Mouse (Mus musculus) central nervous system, embryonic 18 days (tissue): ENCODE measurements around the gene Ifitm3. TPM values are rescaled to one million over a fixed set of nuclear protein-coding genes. Genes with fewer than 3 reads are reported as not detected.

Experiments
- polyA plus RNA-seq: library from polyadenylated mRNA; depleted of rRNA; stranded (reverse); fragments of >200 nt; gene quantifications from 2 replicates; pipeline ENCODE4 v1.2.3, GENCODE M21; 2012; rRNA removed

Gene Ifitm3
- 43.6 and 46.5 TPM in 2 replicates for polyA plus RNA-seq

DNA sequence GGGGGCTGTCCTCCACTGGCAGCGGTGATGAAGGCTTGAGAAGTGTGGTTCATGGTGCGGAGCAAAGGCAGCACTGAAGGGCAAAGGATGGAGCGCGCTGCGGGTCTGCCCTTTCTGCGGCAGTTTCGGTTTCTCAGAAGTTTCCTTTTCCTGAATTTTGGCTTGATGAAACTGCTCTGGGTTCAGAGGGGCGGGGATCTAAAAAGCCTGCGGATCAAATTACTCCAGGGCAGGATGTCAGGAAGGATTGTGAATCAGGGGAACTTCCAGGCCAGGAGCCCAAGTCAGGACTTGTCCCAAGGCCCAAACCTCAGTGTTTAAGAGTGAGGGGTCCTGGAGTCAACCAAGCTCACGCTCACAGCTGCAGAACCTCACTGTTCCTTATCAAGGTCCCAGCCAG is at the start of gene Ifitm3:
Ifitm3 (minus strand) TSS at position 178 of the 400 bp plus-strand sequence.

DNA sequence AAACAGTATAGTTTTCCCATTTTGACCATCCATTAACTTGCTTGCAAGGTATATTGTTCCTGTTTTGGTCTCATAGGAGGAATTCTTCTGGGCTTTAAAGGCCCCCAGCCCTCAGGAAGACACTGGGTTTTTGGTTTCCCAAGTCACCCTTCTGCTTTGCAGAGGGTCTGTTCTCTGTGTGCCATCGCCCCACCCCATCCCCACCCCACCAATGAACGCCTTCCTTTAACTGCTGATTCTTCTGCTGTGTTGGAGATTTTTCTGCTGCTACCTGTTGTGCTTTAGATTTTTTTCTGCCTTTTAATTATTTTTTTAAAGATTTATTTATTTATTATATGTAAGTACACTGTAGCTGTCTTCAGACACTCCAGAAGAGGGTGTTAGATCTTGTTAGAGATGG is 18.3 kb upstream of the Ifitm3 start, which contains the start of gene Gm17387:
Gm17387 (plus strand) TSS at position 301 of the 400 bp plus-strand sequence.

DNA sequence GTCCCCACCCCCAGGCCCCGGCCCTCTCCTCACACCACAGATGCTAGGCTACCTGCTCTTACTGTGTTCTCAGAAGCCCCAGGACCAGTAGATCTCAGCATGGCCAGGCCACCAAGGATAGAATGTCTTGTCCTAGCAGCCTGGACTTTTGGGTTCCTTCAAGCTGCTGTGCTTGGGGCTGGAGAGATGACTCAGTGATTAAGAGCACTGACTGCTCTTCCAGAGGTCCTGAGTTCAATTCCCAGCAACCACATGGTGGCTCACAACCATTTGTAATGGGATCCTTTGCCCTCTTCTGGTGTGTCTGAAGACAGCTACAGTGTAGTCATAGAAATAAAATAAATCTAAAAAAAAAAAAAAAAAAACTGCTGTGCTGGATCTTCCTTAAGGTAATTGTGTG is 7.3 kb upstream of the Ifitm3 start, which contains the start of gene Ifitm6:
Ifitm6 (minus strand) TSS at position 101 of the 400 bp plus-strand sequence.

DNA sequence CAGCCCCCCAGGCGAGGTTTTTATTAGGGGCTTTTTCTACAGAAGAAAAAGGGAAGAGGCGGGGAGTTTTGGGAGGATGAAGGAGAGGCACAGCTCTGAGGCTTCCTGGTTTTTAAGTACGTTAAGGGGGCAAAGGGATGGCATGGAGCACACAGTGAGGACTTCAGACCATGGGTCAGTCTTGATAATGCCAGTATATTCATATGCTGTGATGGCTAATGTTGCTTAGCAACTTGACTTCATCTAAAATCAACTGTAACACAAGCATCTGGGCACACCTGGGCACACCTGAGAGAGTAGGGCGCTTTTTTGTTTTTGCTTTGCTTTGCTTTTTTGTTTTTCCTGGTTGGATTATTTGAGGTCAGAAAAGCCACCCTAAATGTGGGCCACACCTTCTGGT is 43.6 kb downstream of the Ifitm3 start, which contains the start of gene Ifitm1:
Ifitm1 (plus strand) TSS at position 301 of the 400 bp plus-strand sequence.

Other genes with a start within 250 kb of the Ifitm3 start
- gene Cyp2e1, start 247.0 kb downstream of the Ifitm3 start, polyA plus RNA-seq, result not detected in 2 replicates
- gene Syce1, start 222.9 kb downstream of the Ifitm3 start, polyA plus RNA-seq, result 0.26 and 0.66 TPM in 2 replicates
- 11.1 and 13.3 TPM in 2 replicates for gene Zfp941, start 188.6 kb downstream of the Ifitm3 start, polyA plus RNA-seq
- gene Urah, start 175.8 kb downstream of the Ifitm3 start, polyA plus RNA-seq, result 0.24 and 1.4 TPM in 2 replicates
- gene Scgb1c1, start 165.2 kb downstream of the Ifitm3 start, polyA plus RNA-seq, result 0.25 TPM in 1 of 2 replicates, not detected in the other
- gene Odf3, start 163.0 kb downstream of the Ifitm3 start, polyA plus RNA-seq, result 0.12 and 0.16 TPM in 2 replicates
- 0.24 and 0.28 TPM in 2 replicates for gene Gm45785, start 154.4 kb downstream of the Ifitm3 start, polyA plus RNA-seq
- gene Ric8a, start 153.8 kb downstream of the Ifitm3 start, polyA plus RNA-seq, result 103 and 106 TPM in 2 replicates
- 33.4 and 36.0 TPM in 2 replicates for gene Bet1l, start 153.2 kb downstream of the Ifitm3 start, polyA plus RNA-seq
- 140 and 147 TPM in 2 replicates for gene Psmd13, start 128.8 kb downstream of the Ifitm3 start, polyA plus RNA-seq
- 57.5 and 62.3 TPM in 2 replicates for gene Sirt3, start 128.5 kb downstream of the Ifitm3 start, polyA plus RNA-seq
- gene Cox8b, start 110.3 kb downstream of the Ifitm3 start, polyA plus RNA-seq, result 3.9 TPM in 1 of 2 replicates, not detected in the other
- 0.59 and 0.66 TPM in 2 replicates for gene Nlrp6, start 89.9 kb downstream of the Ifitm3 start, polyA plus RNA-seq
- 9.8 and 11.2 TPM in 2 replicates for gene Pgghg, start 69.4 kb downstream of the Ifitm3 start, polyA plus RNA-seq
- 0.48 and 7.3 TPM in 2 replicates for gene Ifitm5, start 60.5 kb downstream of the Ifitm3 start, polyA plus RNA-seq
- 0.21 TPM in 1 of 2 replicates, not detected in the other for gene Gm45717, start 54.8 kb downstream of the Ifitm3 start, polyA plus RNA-seq
- 139 and 160 TPM in 2 replicates for gene Ifitm2, start 54.8 kb downstream of the Ifitm3 start, polyA plus RNA-seq
- gene Ifitm1, start 43.5 kb downstream of the Ifitm3 start, polyA plus RNA-seq, result 33.6 and 57.6 TPM in 2 replicates
- gene Ifitm6, start 7.2 kb upstream of the Ifitm3 start, polyA plus RNA-seq, result 0.56 and 0.82 TPM in 2 replicates
- gene Gm17387, start 18.4 kb upstream of the Ifitm3 start, polyA plus RNA-seq, result not detected in 2 replicates
- gene B4galnt4, start 50.3 kb upstream of the Ifitm3 start, polyA plus RNA-seq, result 186 and 189 TPM in 2 replicates
- 0.04 and 1.6 TPM in 2 replicates for gene Pkp3, start 67.4 kb upstream of the Ifitm3 start, polyA plus RNA-seq
- gene Sigirr, start 89.8 kb upstream of the Ifitm3 start, polyA plus RNA-seq, result 2.3 and 2.5 TPM in 2 replicates
- 0.92 and 1.00 TPM in 2 replicates for gene Ano9, start 107.0 kb upstream of the Ifitm3 start, polyA plus RNA-seq
- gene Ptdss2, start 111.6 kb upstream of the Ifitm3 start, polyA plus RNA-seq, result 57.7 and 58.1 TPM in 2 replicates
- 31.5 and 34.6 TPM in 2 replicates for gene Rnh1, start 162.1 kb upstream of the Ifitm3 start, polyA plus RNA-seq
- 203 and 213 TPM in 2 replicates for gene Hras, start 183.2 kb upstream of the Ifitm3 start, polyA plus RNA-seq
- gene Lrrc56, start 183.4 kb upstream of the Ifitm3 start, polyA plus RNA-seq, result 14.1 and 14.9 TPM in 2 replicates
- 0.92 and 0.97 TPM in 2 replicates for gene Lmntd2, start 203.3 kb upstream of the Ifitm3 start, polyA plus RNA-seq
- gene Rassf7, start 205.1 kb upstream of the Ifitm3 start, polyA plus RNA-seq, result 20.3 and 23.3 TPM in 2 replicates
- 24.7 and 26.9 TPM in 2 replicates for gene Phrf1, start 218.0 kb upstream of the Ifitm3 start, polyA plus RNA-seq